Mouse (Mus musculus) midbrain, postnatal 0 days (tissue): Measurements from ENCODE around the gene Ttc39b. TPM values are rescaled to one million over a fixed set of nuclear protein-coding genes. Genes with fewer than 3 reads are reported as not detected.

ENCODE experiments used
- ATAC-seq: fragments of 200-750 bp; cut with Nextera tagmentation; 2 replicates; pipeline ENCODE4 v1.8.0; 2017; ENCODE audit warnings: moderate number of reproducible peaks, mild to moderate bottlenecking, moderate TSS enrichment, moderate library complexity; ENCODE audit not compliant: low FRiP score
- DNase-seq: peaks from one replicate; pipeline ENCODE4 v3.0.0-alpha.2; 2015; ENCODE audit warnings: low spot score
- H3K27ac ChIP-seq: fragments of 300-500 bp; sonication (generic); 2 replicates; pipeline ENCODE4 v1.5.1; 2014; ENCODE audit warnings: low read depth, mild to moderate bottlenecking, low read length, mixed read lengths
- H3K27me3 ChIP-seq: fragments of 300-500 bp; sonication (generic); 2 replicates; pipeline ENCODE4 v1.6.1; 2014; ENCODE audit warnings: low read length, control low read depth, mixed read lengths; ENCODE audit not compliant: insufficient read depth
- H3K36me3 ChIP-seq: fragments of 300-500 bp; sonication (generic); 2 replicates; pipeline ENCODE4 v1.6.1; 2014; ENCODE audit warnings: low read length, control low read depth, mixed read lengths; ENCODE audit not compliant: insufficient read depth
- H3K4me1 ChIP-seq: fragments of 300-500 bp; sonication (generic); 2 replicates; pipeline ENCODE4 v1.6.1; 2014; ENCODE audit warnings: mild to moderate bottlenecking, control low read depth, antibody characterized with exemption, low read length, mixed read lengths; ENCODE audit not compliant: insufficient read depth
- H3K4me2 ChIP-seq: fragments of 300-500 bp; sonication (generic); 2 replicates; pipeline ENCODE4 v1.6.1; 2014; ENCODE audit warnings: low read depth, mild to moderate bottlenecking, low read length, mixed read lengths; ENCODE audit not compliant: poor library complexity, severe bottlenecking
- H3K4me3 ChIP-seq: fragments of 300-500 bp; sonication (generic); 2 replicates; pipeline ENCODE4 v1.5.1; 2014; ENCODE audit warnings: low read depth, mild to moderate bottlenecking, low read length, moderate library complexity
- H3K9ac ChIP-seq: fragments of 300-500 bp; sonication (generic); replicated peaks from 2 replicates; pipeline ENCODE4 v1.6.1; 2014; ENCODE audit warnings: mild to moderate bottlenecking, low read length, moderate library complexity, mixed read lengths; ENCODE audit not compliant: poor library complexity, severe bottlenecking
- H3K9me3 ChIP-seq: fragments of 300-500 bp; sonication (generic); 2 replicates; pipeline ENCODE4 v1.6.1; 2016; ENCODE audit warnings: low read length, control low read depth
- CTCF ChIP-seq: IDR thresholded peaks from 2 replicates; pipeline ENCODE4 v1.5.1; 2016; ENCODE audit warnings: antibody characterized with exemption, mild to moderate bottlenecking
- WGBS: fragments of 180-500 bp; shearing (Covaris S2); extraction: QIAGEN DNeasy Blood & Tissue Kit; methylation state at CpG from one replicate; pipeline ENCODE4 v1.1.7; 2014; 5-methylcytosine and 5-hydroxymethylcytosine counted together
- polyA plus RNA-seq: library from polyadenylated mRNA; unstranded; fragments of >200 nt; fragmentation: Nextera tagmentation; extraction: Ambion mirVana; gene quantifications from 2 replicates; pipeline ENCODE4 v1.2.1, GENCODE M21; 2015
- total RNA-seq: library from RNA; depleted of rRNA; stranded (reverse); fragments of >200 nt; gene quantifications from 2 replicates; pipeline ENCODE4 v1.2.3, GENCODE M21; 2014

Ttc39b gene
- total and polyA plus RNA-seq, 2 experiments from 2014 or later = 5.7 to 14.7 TPM

GRCm38 (mm10) chr4:83234132-83234531 lies 89.9 kb downstream of the Ttc39b start:
- Histone ChIP-seq H3K4me2 (no peak overlapping the region), H3K27ac (no peak overlapping the region), H3K4me3 (no peak overlapping the region), H3K4me1 (no peaks in the 10 kb centered on the region), H3K9me3 (no peaks in the 10 kb centered on the region), H3K9ac (no peak overlapping the region), H3K27me3 (no peaks in the 10 kb centered on the region), H3K36me3 (peaks cover 12% of the 10 kb centered on the region)
- DNase-seq (no peak), ATAC-seq (no peak)
- 94% methylated on average over 7 of the region's 7 CpGs for WGBS
- TF ChIP-seq CTCF = no peak

GRCm38 (mm10) chr4:83233181-83234123 lies 90.6 kb downstream of the Ttc39b start:
- Histone ChIP-seq H3K36me3 (peaks cover 12% of the 10 kb centered on the region), H3K4me2 (no peak overlapping the region), H3K9me3 (no peaks in the 10 kb centered on the region), H3K27ac (no peak overlapping the region), H3K4me1 (no peaks in the 10 kb centered on the region), H3K4me3 (no peak overlapping the region), H3K27me3 (no peaks in the 10 kb centered on the region), H3K9ac (no peak overlapping the region)
- TF ChIP-seq CTCF = no peak
- WGBS = 81% methylated on average over 22 of the region's 22 CpGs
- no peak; the same call in 1 of the 2 replicates for ATAC-seq
- DNase-seq = peak; percentile 79

GRCm38 (mm10) chr4:83232315-83232880 lies 91.7 kb downstream of the Ttc39b start:
- Histone ChIP-seq H3K4me3 (no peak overlapping the region), H3K4me2 (no peak overlapping the region), H3K27me3 (no peaks in the 10 kb centered on the region), H3K9me3 (no peaks in the 10 kb centered on the region), H3K4me1 (no peaks in the 10 kb centered on the region), H3K27ac (no peak overlapping the region), H3K36me3 (peaks cover 12% of the 10 kb centered on the region), H3K9ac (no peak overlapping the region)
- WGBS = 86% methylated on average over 9 of the region's 9 CpGs
- ATAC-seq (no peak), DNase-seq (no peak)
- TF ChIP-seq CTCF = no peak

- 89% methylated on average over 9 of the region's 9 CpGs for WGBS
- DNase-seq (no peak), ATAC-seq (no peak)
- no peak overlapping the region for H3K9ac ChIP-seq
- H3K4me3 ChIP-seq = no peak overlapping the region
- no peak for TF ChIP-seq CTCF
- peaks cover 10% of the 10 kb centered on the region; the same call in 1 of the 2 replicates for H3K36me3 ChIP-seq
- H3K27ac ChIP-seq = no peak overlapping the region
- no peaks in the 10 kb centered on the region for H3K9me3 ChIP-seq
- H3K4me2 ChIP-seq = no peak overlapping the region
- no peaks in the 10 kb centered on the region for H3K27me3 ChIP-seq
- H3K4me1 ChIP-seq = no peaks in the 10 kb centered on the region
These were observed 95.3 kb downstream of the Ttc39b start for GRCm38 (mm10) chr4:83228664-83229283.

- ATAC-seq (no peak), DNase-seq (no peak)
- no peaks in the 10 kb centered on the region for H3K27me3 ChIP-seq
- WGBS = 69% methylated on average over 10 of the region's 10 CpGs
- H3K4me1 ChIP-seq = no peaks in the 10 kb centered on the region
- no peak for TF ChIP-seq CTCF
- no peak overlapping the region for H3K4me3 ChIP-seq
- H3K27ac ChIP-seq = no peak overlapping the region
- no peak overlapping the region for H3K4me2 ChIP-seq
- H3K9me3 ChIP-seq = no peaks in the 10 kb centered on the region
- no peak overlapping the region for H3K9ac ChIP-seq
- H3K36me3 ChIP-seq = peaks cover 8% of the 10 kb centered on the region; the same call in 1 of the 2 replicates
These were observed 96.0 kb downstream of the Ttc39b start for GRCm38 (mm10) chr4:83228073-83228472.
